Mouse (Mus musculus): ENCODE measurements around the gene Hspa1a. TPM values are rescaled to one million over a fixed set of nuclear protein-coding genes. Genes with fewer than 3 reads are reported as not detected.
"Not testable (repeated sequence)": the region's sequence is repeated elsewhere in the genome, so short reads cannot be mapped to it uniquely, and the experiment has no call there.

The Hspa1a gene
- total RNA-seq, 2 experiments from 2014 or later: 195 to 256 TPM

GRCm38 (mm10) chr17:35001452-35002152 lies 29.6 kb upstream of the Hspa1a start:
- peak in 1 of 2 experiments; percentile 43 for DNase-seq (ENCODE audit: low spot score in 2 of 2)

- peak; percentile 89 for DNase-seq (ENCODE audit: low spot score in 2 of 2)
Observed at GRCm38 (mm10) chr17:35000717-35001451, 28.9 kb upstream of the Hspa1a start, which contains the start of gene Vars. Gene Vars, plus strand, starts transcription at chr17:35000987.

GRCm38 (mm10) chr17:34999871-35000716 lies 28.1 kb upstream of the Hspa1a start:
- DNase-seq (ENCODE audit: low spot score in 2 of 2): not testable (repeated sequence)

- no peak for DNase-seq (ENCODE audit: low spot score in 2 of 2)
Observed at GRCm38 (mm10) chr17:34998526-34999430, 26.8 kb upstream of the Hspa1a start.

- no peak for DNase-seq (ENCODE audit: low spot score in 2 of 2)
Observed at GRCm38 (mm10) chr17:34997142-34997483, 25.2 kb upstream of the Hspa1a start.

GRCm38 (mm10) chr17:34996411-34997141 lies 24.6 kb upstream of the Hspa1a start:
- no peak for DNase-seq (ENCODE audit: low spot score in 2 of 2)

GRCm38 (mm10) chr17:34995927-34996326 lies 24.0 kb upstream of the Hspa1a start:
- not testable (repeated sequence) for DNase-seq (ENCODE audit: low spot score in 2 of 2)

GRCm38 (mm10) chr17:34995192-34995591 lies 23.2 kb upstream of the Hspa1a start:
- not testable (repeated sequence) for DNase-seq (ENCODE audit: low spot score in 2 of 2)

GRCm38 (mm10) chr17:34994751-34995150 lies 22.8 kb upstream of the Hspa1a start:
- no peak for DNase-seq (ENCODE audit: low spot score in 2 of 2)

- no peak for DNase-seq (ENCODE audit: low spot score in 2 of 2)
Observed at GRCm38 (mm10) chr17:34984218-34984617, 12.3 kb upstream of the Hspa1a start.

GRCm38 (mm10) chr17:34982328-34982727 lies 10.4 kb upstream of the Hspa1a start:
- no peak for DNase-seq (ENCODE audit: low spot score in 2 of 2)

- peak; percentile 84 to 90 for DNase-seq (ENCODE audit: low spot score in 2 of 2)
Observed at GRCm38 (mm10) chr17:34981690-34982180, 9.8 kb upstream of the Hspa1a start, which contains the start of gene Lsm2. Gene Lsm2, plus strand, starts transcription at chr17:34981862.

GRCm38 (mm10) chr17:34980655-34981054 lies 8.7 kb upstream of the Hspa1a start:
- no peak for DNase-seq (ENCODE audit: low spot score in 2 of 2)

GRCm38 (mm10) chr17:34979631-34980030 lies 7.7 kb upstream of the Hspa1a start:
- no peak for DNase-seq (ENCODE audit: low spot score in 2 of 2)

GRCm38 (mm10) chr17:34978239-34978638 lies 6.3 kb upstream of the Hspa1a start:
- DNase-seq (ENCODE audit: low spot score in 2 of 2): no peak

- DNase-seq (ENCODE audit: low spot score in 2 of 2): no peak
Observed at GRCm38 (mm10) chr17:34977000-34977399, 5.0 kb upstream of the Hspa1a start.

GRCm38 (mm10) chr17:34975581-34976492 lies 3.9 kb upstream of the Hspa1a start:
- no peak for DNase-seq (ENCODE audit: low spot score in 2 of 2)

GRCm38 (mm10) chr17:34971694-34972068 lies 275 bp downstream of the Hspa1a start:
- DNase-seq (ENCODE audit: low spot score in 2 of 2): not testable (repeated sequence)

Measured in adrenal gland, adult 18-20 months (tissue).